Mouse (Mus musculus) gastrocnemius, postnatal 25 days (tissue): Measurements from ENCODE around the gene Crebl2. TPM values are rescaled to one million over a fixed set of nuclear protein-coding genes. Genes with fewer than 3 reads are reported as not detected.

Source experiments
- DNase-seq: peaks from one replicate; pipeline ENCODE4 v3.0.0; 2022
- total RNA-seq, 2 experiments: library from RNA; stranded (reverse); gene quantifications; 1 replicate in 1 of 2; 2 replicates in 1 of 2; pipeline ENCODE4 v1.2.3; 2021

The Crebl2 gene
- total RNA-seq, 2 experiments from 2014 or later, result 7.2 to 7.6 TPM

- DNase-seq, result no peak
Observed at GRCm38 (mm10) chr6:134820411-134820810, 9.5 kb upstream of the Crebl2 start.

- DNase-seq, result no peak
Observed at GRCm38 (mm10) chr6:134822844-134823243, 7.1 kb upstream of the Crebl2 start.

GRCm38 (mm10) chr6:134830776-134831175 lies 822 bp downstream of the Crebl2 start:
- no peak for DNase-seq

- DNase-seq, result no peak
Observed at GRCm38 (mm10) chr6:134834585-134835251, 4.8 kb downstream of the Crebl2 start.

GRCm38 (mm10) chr6:134838111-134838510 lies 8.2 kb downstream of the Crebl2 start:
- DNase-seq, result no peak

GRCm38 (mm10) chr6:134840346-134840745 lies 10.4 kb downstream of the Crebl2 start:
- no peak for DNase-seq

- DNase-seq, result no peak
Observed at GRCm38 (mm10) chr6:134845726-134846125, 15.8 kb downstream of the Crebl2 start.

- no peak for DNase-seq
Observed at GRCm38 (mm10) chr6:134846308-134846707, 16.4 kb downstream of the Crebl2 start.

- DNase-seq, result no peak
Observed at GRCm38 (mm10) chr6:134847550-134847949, 17.6 kb downstream of the Crebl2 start.

- DNase-seq, result no peak
Observed at GRCm38 (mm10) chr6:134848197-134848890, 18.4 kb downstream of the Crebl2 start.

- no peak for DNase-seq
Observed at GRCm38 (mm10) chr6:134849461-134849860, 19.5 kb downstream of the Crebl2 start.

- DNase-seq, result no peak
Observed at GRCm38 (mm10) chr6:134849985-134850384, 20.0 kb downstream of the Crebl2 start.

- DNase-seq, result no peak
Observed at GRCm38 (mm10) chr6:134854782-134855181, 24.8 kb downstream of the Crebl2 start.

GRCm38 (mm10) chr6:134855926-134856325 lies 26.0 kb downstream of the Crebl2 start:
- DNase-seq, result no peak

- no peak for DNase-seq
Observed at GRCm38 (mm10) chr6:134859021-134859420, 29.1 kb downstream of the Crebl2 start.

- no peak for DNase-seq
Observed at GRCm38 (mm10) chr6:134860275-134860674, 30.3 kb downstream of the Crebl2 start.

GRCm38 (mm10) chr6:134861386-134861785 lies 31.4 kb downstream of the Crebl2 start:
- DNase-seq, result no peak

- no peak for DNase-seq
Observed at GRCm38 (mm10) chr6:134862671-134863104, 32.7 kb downstream of the Crebl2 start.

GRCm38 (mm10) chr6:134863146-134863545 lies 33.2 kb downstream of the Crebl2 start:
- peak; percentile 78 for DNase-seq

GRCm38 (mm10) chr6:134866113-134866512 lies 36.2 kb downstream of the Crebl2 start:
- DNase-seq, result no peak

- DNase-seq, result no peak
Observed at GRCm38 (mm10) chr6:134867325-134867724, 37.4 kb downstream of the Crebl2 start.

GRCm38 (mm10) chr6:134870209-134870742 lies 40.3 kb downstream of the Crebl2 start:
- no peak for DNase-seq

- DNase-seq, result no peak
Observed at GRCm38 (mm10) chr6:134870887-134871286, 40.9 kb downstream of the Crebl2 start.

- no peak for DNase-seq
Observed at GRCm38 (mm10) chr6:134872236-134872635, 42.3 kb downstream of the Crebl2 start.
